Comparison of ENCODE assay signal across 21 mouse cellular contexts in the genomic region with DNA sequence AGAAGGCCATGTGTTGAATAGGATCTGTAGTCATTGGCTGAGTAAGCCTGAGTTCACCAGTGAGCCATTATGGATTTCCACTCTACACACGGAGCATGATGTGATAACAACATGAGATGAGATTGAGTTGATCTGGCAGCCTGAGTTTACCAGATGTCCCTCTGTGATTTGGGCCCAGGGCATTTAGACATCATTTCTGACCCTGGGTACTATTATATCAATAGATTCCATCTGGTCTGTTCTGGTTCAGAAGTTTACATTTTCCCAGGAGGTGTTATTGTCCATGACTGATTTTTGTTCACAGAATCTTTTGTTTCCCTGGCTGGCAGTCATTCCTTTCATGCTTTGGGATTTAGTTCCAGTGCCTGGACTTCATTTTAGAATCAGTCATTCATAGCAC.
DNase-seq lines count a peak whose midpoint lies in the region; ATAC-seq and TF ChIP-seq lines count a peak whose summit lies in the region.
"Had no signal": no experiment of that assay in that cellular context is flagged by ENCODE, and none has a peak within 500 bp of the region (broad histone marks: within the 10 kb centered on the region; RNA-seq: fewer than 3 reads in every experiment).

No protein-coding gene starts in this region.

- no peak for ATAC-seq in midbrain, postnatal 0 days (ENCODE audit: low FRiP score)
- ATAC-seq in hindbrain, embryonic 14.5 days (ENCODE audit: low FRiP score): peak; percentile 37; the same call in 1 of the 2 replicates
- ATAC-seq: intestine, embryonic 15.5 days; lung, postnatal 0 days had no signal

- no peak overlapping the region for H3K4me2 ChIP-seq in midbrain, postnatal 0 days (ENCODE audit: low read depth, low read length, poor library complexity, severe bottlenecking)
- no peak overlapping the region for H3K4me2 ChIP-seq in hindbrain, embryonic 14.5 days (replicated peaks)
- H3K4me2 ChIP-seq: forebrain, embryonic 12.5 days; intestine, embryonic 15.5 days; liver, embryonic 13.5 days had no signal

- DNase-seq in embryo, embryonic 11 days: peak; percentile 19
- no peak for DNase-seq in embryo, embryonic 10 days (ENCODE audit: low spot score)
- DNase-seq in midbrain, postnatal 0 days (ENCODE audit: low spot score): peak; percentile 61
- DNase-seq in midbrain, embryonic 10.5 days (ENCODE audit: low spot score): no peak
- no peak for DNase-seq in hindbrain, embryonic 14.5 days (ENCODE audit: low spot score)
- no peak for DNase-seq in adrenal gland, adult 8-10 months
- no peak for DNase-seq in lung, postnatal 14 days
- DNase-seq: adrenal gland, postnatal 10 days; cerebellum, adult 11-12 months; gastrocnemius, postnatal 25 days; heart, postnatal 10 days; kidney, postnatal 10 days; liver, embryonic 13.5 days; right cerebral cortex, postnatal 4 days; thymus, postnatal 25 days had no signal

- no peaks in the 10 kb centered on the region for H3K9me3 ChIP-seq in midbrain, postnatal 0 days (ENCODE audit: low read length)
- no peaks in the 10 kb centered on the region for H3K9me3 ChIP-seq in midbrain, embryonic 10.5 days (replicated peaks)
- no peaks in the 10 kb centered on the region for H3K9me3 ChIP-seq in hindbrain, embryonic 14.5 days (ENCODE audit: control insufficient read depth, low read length)
- H3K9me3 ChIP-seq: forebrain, embryonic 12.5 days; heart, embryonic 10.5 days; intestine, embryonic 15.5 days; liver, embryonic 13.5 days had no signal

- no peak overlapping the region for H3K4me3 ChIP-seq in midbrain, postnatal 0 days (ENCODE audit: low read depth, low read length)
- H3K4me3 ChIP-seq in midbrain, embryonic 10.5 days: no peak overlapping the region
- no peak overlapping the region for H3K4me3 ChIP-seq in hindbrain, embryonic 14.5 days (replicated peaks; ENCODE audit: low read length)
- H3K4me3 ChIP-seq: forebrain, embryonic 12.5 days; heart, embryonic 10.5 days; intestine, embryonic 15.5 days; layer of hippocampus, adult 2 months; liver, embryonic 13.5 days had no signal

- H3K27me3 ChIP-seq in midbrain, postnatal 0 days (ENCODE audit: insufficient read depth, low read length): no peaks in the 10 kb centered on the region
- no peaks in the 10 kb centered on the region for H3K27me3 ChIP-seq in midbrain, embryonic 10.5 days (ENCODE audit: low read depth, poor library complexity, severe bottlenecking)
- no peaks in the 10 kb centered on the region for H3K27me3 ChIP-seq in hindbrain, embryonic 14.5 days (ENCODE audit: control insufficient read depth, insufficient read depth, low read length)
- H3K27me3 ChIP-seq: CH12.LX; forebrain, embryonic 12.5 days; intestine, embryonic 15.5 days; liver, embryonic 13.5 days had no signal

- no peak for TF ChIP-seq CTCF in midbrain, postnatal 0 days (IDR thresholded peaks at IDR 0.05)

- no peak overlapping the region for H3K27ac ChIP-seq in midbrain, postnatal 0 days (ENCODE audit: low read depth, low read length)
- no peak overlapping the region for H3K27ac ChIP-seq in midbrain, embryonic 10.5 days (replicated peaks)
- H3K27ac ChIP-seq in hindbrain, embryonic 14.5 days: no peak overlapping the region
- H3K27ac ChIP-seq: forebrain, embryonic 12.5 days; heart, embryonic 10.5 days; intestine, embryonic 15.5 days; layer of hippocampus, adult 2 months; liver, embryonic 13.5 days had no signal

- no peaks in the 10 kb centered on the region for H3K36me3 ChIP-seq in midbrain, postnatal 0 days (ENCODE audit: insufficient read depth, low read length)
- no peaks in the 10 kb centered on the region for H3K36me3 ChIP-seq in midbrain, embryonic 10.5 days
- no peaks in the 10 kb centered on the region for H3K36me3 ChIP-seq in hindbrain, embryonic 14.5 days (replicated peaks; ENCODE audit: control insufficient read depth, insufficient read depth)
- H3K36me3 ChIP-seq: forebrain, embryonic 12.5 days; heart, embryonic 10.5 days; intestine, embryonic 15.5 days; liver, embryonic 13.5 days had no signal

- no peak overlapping the region for H3K9ac ChIP-seq in midbrain, postnatal 0 days (replicated peaks; ENCODE audit: low read length, poor library complexity, severe bottlenecking)
- no peak overlapping the region for H3K9ac ChIP-seq in hindbrain, embryonic 14.5 days
- H3K9ac ChIP-seq: forebrain, embryonic 12.5 days; intestine, embryonic 15.5 days; liver, embryonic 13.5 days had no signal

- H3K4me1 ChIP-seq in midbrain, postnatal 0 days (ENCODE audit: insufficient read depth, low read length): no peaks in the 10 kb centered on the region
- H3K4me1 ChIP-seq in midbrain, embryonic 10.5 days: peaks cover 7% of the 10 kb centered on the region; the same call in 1 of the 2 replicates
- no peaks in the 10 kb centered on the region for H3K4me1 ChIP-seq in hindbrain, embryonic 14.5 days (replicated peaks; ENCODE audit: control insufficient read depth, insufficient read depth, low read length)
- H3K4me1 ChIP-seq: forebrain, embryonic 12.5 days; heart, embryonic 10.5 days; intestine, embryonic 15.5 days; liver, embryonic 13.5 days had no signal

- WGBS in midbrain, postnatal 0 days: 34% methylated on average over 1 of the region's 1 CpGs
- 56% methylated on average over 1 of the region's 1 CpGs for WGBS in midbrain, embryonic 10.5 days
- WGBS in hindbrain, embryonic 14.5 days: 36% methylated on average over 1 of the region's 1 CpGs

Comparison
In these comparisons a context has a peak if more than half of its experiments do, and no peak if none do; other contexts are left out.
1. DNase-seq: peak in embryo, embryonic 11 days (single experiment) and midbrain, postnatal 0 days (single experiment); none in embryo, embryonic 10 days (single experiment), midbrain, embryonic 10.5 days (single experiment), hindbrain, embryonic 14.5 days (single experiment), adrenal gland, adult 8-10 months (single experiment) and lung, postnatal 14 days (single experiment).